12 mouse cellular contexts compared by ENCODE assay signal in the genomic region with DNA sequence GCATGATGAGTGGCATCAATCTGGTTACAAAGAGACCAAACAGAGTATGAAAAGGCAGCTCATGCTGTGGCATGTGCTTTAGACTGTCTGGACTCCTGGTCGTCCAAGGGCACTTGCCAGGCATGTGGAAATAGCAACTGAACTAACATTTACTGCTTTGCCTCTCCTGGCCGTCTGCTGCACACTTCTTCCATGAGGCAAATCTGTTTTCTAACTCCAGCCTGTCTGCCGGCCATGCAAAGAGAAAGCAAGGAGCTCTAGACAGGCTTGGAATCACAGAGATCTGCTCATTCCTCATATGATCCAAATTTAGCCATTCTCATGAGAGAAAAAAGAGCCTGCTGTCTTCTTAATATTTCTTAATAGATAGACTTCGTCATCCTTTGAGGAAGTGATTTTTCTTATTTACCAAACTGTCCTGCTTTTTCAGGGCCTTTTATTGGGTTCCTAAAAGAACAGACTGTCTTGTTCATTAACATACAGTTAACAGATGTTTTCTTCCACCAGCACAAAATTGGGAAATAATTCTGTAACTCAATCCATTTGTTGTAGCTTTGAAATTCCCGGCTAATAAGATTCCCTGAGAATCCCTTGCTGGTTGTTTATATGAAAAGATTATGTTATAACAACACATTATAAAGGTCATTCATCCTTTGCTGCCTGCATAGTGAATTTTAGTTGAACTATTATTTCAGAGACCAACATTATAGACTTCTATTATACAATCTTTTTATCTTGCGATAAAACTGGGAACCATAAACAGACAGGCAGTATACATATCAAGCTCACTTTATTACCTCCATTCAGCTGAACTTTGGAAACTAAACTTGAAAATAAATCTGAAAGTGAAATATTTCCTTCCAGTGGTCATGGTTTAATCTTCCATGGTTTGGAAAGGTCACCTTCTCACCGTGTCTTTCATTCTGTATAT.
DNase-seq lines count a peak whose midpoint lies in the region; ATAC-seq lines count a peak whose summit lies in the region.
"Had no signal": no experiment of that assay in that cellular context is flagged by ENCODE, and none has a peak within 500 bp of the region (broad histone marks: within the 10 kb centered on the region; RNA-seq: fewer than 3 reads in every experiment).

No protein-coding gene starts in this region.

- no peaks in the 10 kb centered on the region for H3K4me1 ChIP-seq in heart, embryonic 11.5 days (ENCODE audit: control insufficient read depth, insufficient read depth, low read length)
- no peaks in the 10 kb centered on the region for H3K4me1 ChIP-seq in midbrain, embryonic 11.5 days (ENCODE audit: control insufficient read depth, insufficient read depth, low read length)
- H3K4me1 ChIP-seq in midbrain, embryonic 10.5 days, result no peaks in the 10 kb centered on the region; the same call in 1 of the 2 replicates
- H3K4me1 ChIP-seq: stomach, embryonic 15.5 days had no signal

- 66% methylated on average over 7 of the region's 7 CpGs for WGBS in heart, embryonic 11.5 days (ENCODE audit: insufficient replicate concordance)
- WGBS in midbrain, embryonic 11.5 days, result 69% methylated on average over 7 of the region's 7 CpGs
- 75% methylated on average over 7 of the region's 7 CpGs for WGBS in midbrain, embryonic 10.5 days

- no peak overlapping the region for H3K4me2 ChIP-seq in heart, embryonic 11.5 days
- H3K4me2 ChIP-seq in midbrain, embryonic 11.5 days, result no peak overlapping the region
- H3K4me2 ChIP-seq: neural tube, embryonic 13.5 days; stomach, embryonic 15.5 days had no signal

- no peak for ATAC-seq in heart, embryonic 11.5 days (replicated peaks; ENCODE audit: insufficient number of reproducible peaks, low FRiP score, low TSS enrichment)
- ATAC-seq in midbrain, embryonic 11.5 days (ENCODE audit: low FRiP score), result 0 out of 2 replicates have a peak, but pooled peaks have one; percentile 14
- ATAC-seq: activated CD4-positive, CD25-positive, alpha-beta regulatory T cell, adult 4 months had no signal

- no peaks in the 10 kb centered on the region for H3K9me3 ChIP-seq in heart, embryonic 11.5 days (replicated peaks; ENCODE audit: control insufficient read depth, low read length)
- H3K9me3 ChIP-seq in midbrain, embryonic 11.5 days (ENCODE audit: control insufficient read depth, low read length), result no peaks in the 10 kb centered on the region
- no peaks in the 10 kb centered on the region for H3K9me3 ChIP-seq in midbrain, embryonic 10.5 days (replicated peaks)
- H3K9me3 ChIP-seq: neural tube, embryonic 13.5 days; stomach, embryonic 15.5 days had no signal

- no peak overlapping the region for H3K27ac ChIP-seq in heart, embryonic 11.5 days (ENCODE audit: low read depth, low read length)
- H3K27ac ChIP-seq in midbrain, embryonic 11.5 days (ENCODE audit: low read depth, low read length), result no peak overlapping the region
- no peak overlapping the region for H3K27ac ChIP-seq in midbrain, embryonic 10.5 days (replicated peaks)
- H3K27ac ChIP-seq: neural tube, embryonic 13.5 days; stomach, embryonic 15.5 days had no signal

- no peaks in the 10 kb centered on the region for H3K36me3 ChIP-seq in heart, embryonic 11.5 days (ENCODE audit: control insufficient read depth, insufficient read depth, low read length)
- no peaks in the 10 kb centered on the region for H3K36me3 ChIP-seq in midbrain, embryonic 11.5 days (ENCODE audit: control insufficient read depth, insufficient read depth, low read length)
- H3K36me3 ChIP-seq in midbrain, embryonic 10.5 days, result no peaks in the 10 kb centered on the region
- H3K36me3 ChIP-seq: neural tube, embryonic 13.5 days; stomach, embryonic 15.5 days had no signal

- no peaks in the 10 kb centered on the region for H3K27me3 ChIP-seq in heart, embryonic 11.5 days (ENCODE audit: control insufficient read depth, insufficient read depth, low read length)
- no peaks in the 10 kb centered on the region for H3K27me3 ChIP-seq in midbrain, embryonic 11.5 days (ENCODE audit: control insufficient read depth, insufficient read depth, low read length)
- H3K27me3 ChIP-seq in midbrain, embryonic 10.5 days (ENCODE audit: low read depth, poor library complexity, severe bottlenecking), result no peaks in the 10 kb centered on the region
- H3K27me3 ChIP-seq: CH12.LX; neural tube, embryonic 13.5 days; stomach, embryonic 15.5 days had no signal

- H3K9ac ChIP-seq in heart, embryonic 11.5 days (ENCODE audit: low read depth, low read length), result no peak overlapping the region
- H3K9ac ChIP-seq in midbrain, embryonic 11.5 days (ENCODE audit: low read length), result no peak overlapping the region
- H3K9ac ChIP-seq: neural tube, embryonic 13.5 days; stomach, embryonic 15.5 days had no signal

- DNase-seq in heart, adult 18-20 months, result peak; percentile 53 to 57
- no peak for DNase-seq in midbrain, embryonic 11.5 days (ENCODE audit: low spot score, missing footprints)
- DNase-seq in midbrain, embryonic 10.5 days (ENCODE audit: low spot score), result no peak
- peak; percentile 40 to 68 for DNase-seq in heart, adult 9 months (ENCODE audit: low spot score in 2 of 2)
- DNase-seq in lung, postnatal 14 days, result peak; percentile 7
- no peak for DNase-seq in B cell, adult 2 months
- DNase-seq in cerebellum, adult 8-10 months, result no peak

- no peak overlapping the region for H3K4me3 ChIP-seq in heart, embryonic 11.5 days (ENCODE audit: low read depth, low read length)
- no peak overlapping the region for H3K4me3 ChIP-seq in midbrain, embryonic 11.5 days (ENCODE audit: low read depth, low read length)
- no peak overlapping the region for H3K4me3 ChIP-seq in midbrain, embryonic 10.5 days
- H3K4me3 ChIP-seq: neural tube, embryonic 13.5 days; stomach, embryonic 15.5 days had no signal

Comparison
In these comparisons a context has a peak if more than half of its experiments do, and no peak if none do; other contexts are left out.
1. DNase-seq: peak in heart, adult 18-20 months (2 of 2), heart, adult 9 months (2 of 2) and lung, postnatal 14 days (single experiment); none in midbrain, embryonic 11.5 days (single experiment), midbrain, embryonic 10.5 days (single experiment), B cell, adult 2 months (0 of 2) and cerebellum, adult 8-10 months (single experiment).